Mouse (Mus musculus) liver, postnatal 0 days (tissue): Measurements from ENCODE around the gene Sowahb.

Source experiments
- CTCF ChIP-seq: sonication (generic); IDR thresholded peaks from 2 replicates; pipeline ENCODE4 v1.5.1; 2016; ENCODE audit warnings: antibody characterized with exemption, low read depth
- EP300 ChIP-seq: IDR thresholded peaks from 2 replicates; pipeline ENCODE4 v1.6.1; 2016; ENCODE audit warnings: antibody characterized with exemption, low read depth, mild to moderate bottlenecking

DNA sequence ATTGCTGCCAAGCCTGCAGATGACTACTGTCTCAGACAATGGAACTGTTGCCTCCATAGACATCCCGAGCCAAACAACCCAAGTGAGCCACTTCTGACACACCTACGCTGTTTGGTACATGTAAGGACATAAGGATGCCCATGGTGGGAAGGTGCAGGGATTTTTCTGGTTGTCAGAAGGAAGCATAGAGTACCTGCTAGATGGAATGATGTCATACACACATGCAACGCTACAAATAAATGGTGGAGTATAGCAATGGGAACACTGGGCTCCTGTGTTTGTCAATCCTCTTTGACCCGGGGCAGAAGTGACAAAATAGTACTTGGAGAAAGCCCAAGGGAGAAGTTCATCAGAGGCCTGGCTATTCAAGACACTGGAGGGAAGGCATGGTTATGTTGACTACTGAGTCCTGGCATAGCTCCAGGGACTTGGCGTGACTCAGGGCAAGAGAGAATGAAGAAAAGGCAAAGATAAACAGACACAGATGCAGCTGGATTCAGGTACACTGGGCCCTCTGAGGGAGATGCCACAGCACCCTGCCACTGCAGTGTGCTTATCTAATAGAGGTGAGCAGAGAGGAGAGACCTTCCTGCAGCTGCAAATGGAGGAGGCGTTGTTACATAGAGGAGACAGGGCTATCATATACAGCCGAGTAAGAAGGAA lies 33.0 kb upstream of the Sowahb start:
- TF ChIP-seq CTCF (no peak), EP300 (no peak)
